Mouse (Mus musculus) neural tube, embryonic 12.5 days (tissue): ENCODE data around the gene Ppp3cb. TPM values are rescaled to one million over a fixed set of nuclear protein-coding genes. Genes with fewer than 3 reads are reported as not detected.

Experiments used
- ATAC-seq: fragments of 200-750 bp; cut with Nextera tagmentation; 2 replicates; pipeline ENCODE4 v1.8.0; 2017; ENCODE audit warnings: low read depth, mild to moderate bottlenecking, moderate TSS enrichment, moderate library complexity; ENCODE audit not compliant: low FRiP score
- H3K27ac ChIP-seq: fragments of 300-500 bp; sonication (generic); 2 replicates; pipeline ENCODE4 v1.5.1; 2016
- H3K27me3 ChIP-seq: fragments of 300-500 bp; sonication (generic); replicated peaks from 2 replicates; pipeline ENCODE4 v1.6.1; 2016; ENCODE audit warnings: mild to moderate bottlenecking
- H3K36me3 ChIP-seq: fragments of 300-500 bp; sonication (generic); 2 replicates; pipeline ENCODE4 v1.6.1; 2016; ENCODE audit warnings: mild to moderate bottlenecking
- H3K4me1 ChIP-seq: fragments of 300-500 bp; sonication (generic); 2 replicates; pipeline ENCODE4 v1.6.1; 2016
- H3K4me2 ChIP-seq: fragments of 300-500 bp; sonication (generic); replicated peaks from 2 replicates; pipeline ENCODE4 v1.6.1; 2016; ENCODE audit warnings: mild to moderate bottlenecking
- H3K4me3 ChIP-seq: fragments of 300-500 bp; sonication (generic); 2 replicates; pipeline ENCODE4 v1.5.1; 2016
- H3K9ac ChIP-seq: fragments of 300-500 bp; sonication (generic); 2 replicates; pipeline ENCODE4 v1.6.1; 2016; ENCODE audit warnings: mild to moderate bottlenecking
- H3K9me3 ChIP-seq: fragments of 300-500 bp; sonication (generic); 2 replicates; pipeline ENCODE4 v1.6.1; 2016; ENCODE audit warnings: mild to moderate bottlenecking
- WGBS: fragments of 180-500 bp; shearing (Covaris S2); methylation state at CpG from one replicate; pipeline ENCODE4 v1.1.7; 2016; 5-methylcytosine and 5-hydroxymethylcytosine counted together
- polyA plus RNA-seq: library from polyadenylated mRNA; unstranded; fragments of >200 nt; fragmentation: Nextera tagmentation; extraction: Ambion mirVana; gene quantifications from 2 replicates; pipeline ENCODE4 v1.2.1, GENCODE M21; 2016

Gene Ppp3cb
- polyA plus RNA-seq, 1 experiment from 2014 or later: 66.5 TPM

DNA sequence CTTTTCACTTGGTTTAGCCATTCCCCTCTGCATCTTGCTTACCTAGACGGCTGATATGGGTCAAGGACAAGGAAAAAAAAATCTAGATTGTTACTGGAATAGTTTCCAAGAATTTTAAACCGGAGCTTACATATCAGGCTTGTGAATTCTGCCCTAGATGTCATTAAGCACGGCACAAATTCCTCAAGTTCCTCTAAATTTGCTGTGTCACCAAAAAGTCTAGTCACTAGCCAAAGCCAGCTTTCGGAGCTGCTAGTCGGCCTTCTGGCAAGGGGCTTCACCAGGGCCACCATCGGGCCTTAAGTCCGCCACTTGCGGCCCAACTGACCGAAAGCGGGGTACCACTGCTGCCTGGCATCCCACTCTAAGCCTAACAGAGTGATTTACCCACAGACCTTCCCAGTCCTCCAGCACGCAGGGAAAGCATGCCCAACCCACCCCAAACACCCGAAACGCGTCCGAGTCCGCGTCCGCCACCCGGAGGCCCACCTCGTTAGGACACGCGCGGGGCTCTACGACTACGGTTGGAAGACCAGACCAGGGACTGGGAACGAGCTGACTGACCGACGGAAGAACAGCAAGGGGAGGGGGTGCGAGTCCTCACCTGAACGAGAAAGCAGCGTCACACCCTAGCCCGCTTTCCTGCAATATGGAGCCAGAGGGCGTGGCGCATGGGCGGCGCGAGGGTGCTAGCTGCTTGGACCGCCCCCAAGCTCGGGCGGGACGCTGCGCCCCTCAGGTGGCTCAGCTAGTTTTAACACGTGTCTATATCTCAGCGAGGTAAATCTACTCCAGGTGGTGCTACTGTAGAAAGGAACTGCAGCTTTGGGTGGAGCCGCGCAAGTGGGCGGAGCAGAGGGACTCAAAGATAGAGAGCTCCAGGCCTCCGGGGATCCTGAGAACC lies 66.8 kb downstream of the Ppp3cb start, which contains the start of gene Anxa7:
Gene Anxa7, minus strand, starts transcription at position 843 of the 904 bp plus-strand sequence.
- Histone ChIP-seq H3K27me3 (peaks cover 7% of the 10 kb centered on the region; the same call in 1 of the 2 replicates), H3K27ac (no peak within 1 kb of the TSS), H3K4me1 (peaks cover 8% of the 10 kb centered on the region; the same call in 1 of the 2 replicates), H3K9me3 (no peaks in the 10 kb centered on the region), H3K4me3 (peak within 1 kb of the TSS; percentile 59), H3K36me3 (peaks cover 3% of the 10 kb centered on the region; the same call in 1 of the 2 replicates), H3K9ac (peak within 1 kb of the TSS; percentile 54), H3K4me2 (peak within 1 kb of the TSS; percentile 78)
- ATAC-seq: peak; percentile 50
- 2% methylated on average over 48 of the region's 48 CpGs for WGBS

GRCm38 (mm10) chr14:20478801-20479200 lies 67.6 kb downstream of the Ppp3cb start:
- no peak for ATAC-seq
- Histone ChIP-seq H3K4me2 (peak overlapping the region; percentile 78), H3K4me3 (peak overlapping the region; percentile 59; the same call in 1 of the 2 replicates), H3K9me3 (no peaks in the 10 kb centered on the region), H3K9ac (no peak overlapping the region), H3K4me1 (peaks cover 8% of the 10 kb centered on the region; the same call in 1 of the 2 replicates), H3K27ac (no peak overlapping the region), H3K27me3 (peaks cover 7% of the 10 kb centered on the region; the same call in 1 of the 2 replicates), H3K36me3 (no peaks in the 10 kb centered on the region)
- WGBS: 15% methylated on average over 7 of the region's 7 CpGs

DNA sequence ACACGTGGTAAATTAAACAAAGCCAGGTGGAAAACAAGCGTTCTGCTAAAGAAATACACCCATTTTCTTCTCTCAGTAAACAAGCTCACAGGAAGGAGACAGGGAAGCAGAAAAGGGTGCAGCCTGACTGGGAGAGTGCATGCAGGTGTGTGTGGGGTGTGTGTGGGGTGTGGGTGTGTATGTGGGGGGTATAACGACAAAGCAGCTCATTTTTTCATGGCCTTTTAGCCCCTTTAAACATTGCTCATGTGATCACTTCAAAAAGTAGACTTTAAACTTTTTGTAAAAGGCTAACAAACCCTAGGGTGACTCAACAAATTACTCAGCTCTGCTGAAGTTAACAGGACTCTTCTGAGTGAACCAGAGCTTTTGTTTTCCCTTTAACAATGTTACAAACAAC lies 68.0 kb downstream of the Ppp3cb start:
- no peaks in the 10 kb centered on the region for H3K9me3 ChIP-seq
- H3K27ac ChIP-seq: no peak overlapping the region
- no peak overlapping the region for H3K4me3 ChIP-seq
- ATAC-seq: no peak
- H3K9ac ChIP-seq: no peak overlapping the region
- H3K4me1 ChIP-seq: peaks cover 8% of the 10 kb centered on the region; the same call in 1 of the 2 replicates
- 47% methylated on average over 3 of the region's 3 CpGs for WGBS
- H3K36me3 ChIP-seq: no peaks in the 10 kb centered on the region
- H3K27me3 ChIP-seq: peaks cover 7% of the 10 kb centered on the region; the same call in 1 of the 2 replicates
- H3K4me2 ChIP-seq: peak overlapping the region; percentile 78; the same call in 1 of the 2 replicates

GRCm38 (mm10) chr14:20477261-20478025 lies 68.9 kb downstream of the Ppp3cb start:
- H3K4me3 ChIP-seq: no peak overlapping the region
- no peak overlapping the region for H3K4me2 ChIP-seq
- peaks cover 7% of the 10 kb centered on the region; the same call in 1 of the 2 replicates for H3K27me3 ChIP-seq
- H3K4me1 ChIP-seq: peaks cover 8% of the 10 kb centered on the region; the same call in 1 of the 2 replicates
- H3K36me3 ChIP-seq: no peaks in the 10 kb centered on the region
- no peak overlapping the region for H3K9ac ChIP-seq
- WGBS: 51% methylated on average over 4 of the region's 4 CpGs
- no peaks in the 10 kb centered on the region for H3K9me3 ChIP-seq
- no peak for ATAC-seq
- H3K27ac ChIP-seq: no peak overlapping the region

GRCm38 (mm10) chr14:20460216-20460615 lies 86.2 kb downstream of the Ppp3cb start:
- 82% methylated on average over 14 of the region's 14 CpGs for WGBS
- H3K4me2 ChIP-seq: no peak overlapping the region
- no peaks in the 10 kb centered on the region for H3K27me3 ChIP-seq
- H3K9me3 ChIP-seq: no peaks in the 10 kb centered on the region
- no peaks in the 10 kb centered on the region for H3K4me1 ChIP-seq
- H3K9ac ChIP-seq: no peak overlapping the region
- H3K27ac ChIP-seq: no peak overlapping the region
- H3K4me3 ChIP-seq: no peak overlapping the region
- no peaks in the 10 kb centered on the region for H3K36me3 ChIP-seq
- no peak for ATAC-seq

DNA sequence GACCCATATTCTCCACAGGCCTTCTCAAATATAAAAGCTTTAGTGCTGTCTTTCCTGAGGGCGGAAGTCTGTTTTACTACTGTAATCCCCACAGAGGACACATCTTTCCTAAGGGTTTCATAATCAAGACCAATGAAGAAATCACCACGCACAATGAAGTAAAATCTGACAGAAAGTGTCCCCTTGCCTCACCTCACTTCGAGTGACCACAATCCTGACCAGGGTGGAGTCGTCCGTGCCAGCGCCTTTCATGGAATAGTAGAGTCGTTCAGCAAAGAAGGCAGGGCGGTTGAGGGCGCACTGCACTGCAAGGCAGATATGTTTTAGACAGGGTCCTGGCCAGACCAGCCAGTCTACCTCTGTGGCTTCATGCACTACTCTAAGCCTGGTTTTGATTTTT lies 88.0 kb downstream of the Ppp3cb start:
- no peak for ATAC-seq
- H3K27ac ChIP-seq: no peak overlapping the region
- H3K9me3 ChIP-seq: no peaks in the 10 kb centered on the region
- H3K9ac ChIP-seq: no peak overlapping the region
- no peaks in the 10 kb centered on the region for H3K27me3 ChIP-seq
- H3K4me2 ChIP-seq: no peak overlapping the region
- WGBS: 95% methylated on average over 9 of the region's 9 CpGs
- no peak overlapping the region for H3K4me3 ChIP-seq
- H3K36me3 ChIP-seq: no peaks in the 10 kb centered on the region
- no peaks in the 10 kb centered on the region for H3K4me1 ChIP-seq

DNA sequence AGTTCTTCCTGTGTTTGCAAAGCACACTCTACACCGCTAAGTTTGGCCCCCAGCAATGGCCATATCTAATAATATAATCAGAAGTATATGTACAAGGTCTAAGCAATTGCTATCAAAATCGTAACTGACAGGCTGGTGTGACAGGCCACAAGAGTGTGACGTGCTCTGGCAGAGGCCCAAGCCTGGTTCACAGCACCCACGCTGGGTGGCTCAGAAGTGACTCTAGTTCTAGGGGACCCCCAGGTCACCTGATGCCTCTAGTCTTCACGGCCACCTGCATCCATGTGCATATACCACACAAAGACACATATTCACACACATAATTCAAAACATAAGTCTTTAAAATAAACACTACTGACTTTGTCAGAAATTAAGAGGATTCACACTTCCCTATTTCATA lies 93.4 kb downstream of the Ppp3cb start:
- Histone ChIP-seq H3K27me3 (no peaks in the 10 kb centered on the region), H3K4me3 (no peak overlapping the region), H3K36me3 (no peaks in the 10 kb centered on the region), H3K4me2 (no peak overlapping the region), H3K9me3 (no peaks in the 10 kb centered on the region), H3K4me1 (no peaks in the 10 kb centered on the region), H3K27ac (no peak overlapping the region), H3K9ac (no peak overlapping the region)
- WGBS: 93% methylated on average over 5 of the region's 5 CpGs
- ATAC-seq: no peak

- Histone ChIP-seq H3K4me2 (peak within 1 kb of the TSS; percentile 62), H3K36me3 (no peaks in the 10 kb centered on the region), H3K27ac (no peak within 1 kb of the TSS), H3K9ac (peak within 1 kb of the TSS; percentile 29; the same call in 1 of the 2 replicates), H3K9me3 (no peaks in the 10 kb centered on the region), H3K4me3 (peak within 1 kb of the TSS; percentile 27), H3K27me3 (no peaks in the 10 kb centered on the region), H3K4me1 (no peaks in the 10 kb centered on the region)
- 1% methylated on average over 15 of the region's 15 CpGs for WGBS
- ATAC-seq: peak; percentile 41; the same call in 1 of the 2 replicates
These were observed 94.5 kb downstream of the Ppp3cb start, which contains the start of gene Cfap70 for GRCm38 (mm10) chr14:20451765-20452331. Gene Cfap70 (minus strand): TSS chr14:20452226.

DNA sequence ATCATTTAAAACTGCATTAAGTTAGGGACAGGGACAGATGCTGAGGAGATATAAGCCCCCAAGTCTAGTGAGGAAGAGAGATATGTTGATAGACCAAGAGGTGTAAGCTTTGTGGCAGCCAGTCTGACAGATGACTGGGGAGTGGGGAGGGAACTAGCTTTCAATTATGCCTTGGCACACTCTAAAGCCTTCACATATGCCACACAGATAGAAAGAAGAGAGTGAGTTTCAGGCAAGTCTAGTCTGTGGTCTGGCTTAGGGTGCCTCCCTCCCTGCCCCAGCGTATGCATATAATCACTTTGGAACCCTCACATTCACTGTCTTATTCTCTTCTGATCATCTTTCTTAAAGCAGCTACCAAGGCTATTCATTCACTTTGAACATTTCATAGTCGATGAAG lies 95.1 kb downstream of the Ppp3cb start:
- Histone ChIP-seq H3K9me3 (no peaks in the 10 kb centered on the region), H3K36me3 (no peaks in the 10 kb centered on the region), H3K27ac (no peak overlapping the region), H3K9ac (no peak overlapping the region), H3K4me3 (peak overlapping the region; percentile 27), H3K27me3 (no peaks in the 10 kb centered on the region), H3K4me2 (peak overlapping the region; percentile 62), H3K4me1 (no peaks in the 10 kb centered on the region)
- ATAC-seq: no peak
- WGBS: 23% methylated on average over 2 of the region's 2 CpGs
